Mouse (Mus musculus): ENCODE measurements around the gene Clstn2.

DNA sequence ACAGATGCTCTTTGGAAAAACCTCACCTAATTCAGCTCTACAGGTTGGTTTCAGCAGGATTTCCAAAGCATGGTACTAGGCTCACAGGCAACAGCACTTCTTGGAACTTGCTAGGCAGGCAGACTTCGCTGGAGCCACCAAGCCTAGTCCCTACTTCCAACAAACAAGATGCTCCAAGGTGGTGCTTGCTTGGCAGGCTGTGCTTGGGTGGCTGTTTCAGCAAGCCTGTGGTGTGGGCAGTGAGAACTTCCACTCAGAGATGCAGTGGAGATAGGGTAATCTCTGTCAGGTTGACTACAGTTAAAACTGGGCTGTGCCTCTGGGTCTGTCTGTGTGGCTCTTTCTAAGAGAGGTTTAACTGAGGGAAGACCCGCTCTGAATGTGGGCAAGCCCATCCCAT lies 541.4 kb downstream of the Clstn2 start:
- TF ChIP-seq CTCF (IDR thresholded peaks at IDR 0.05; ENCODE audit: low read depth) (no peak), EP300 (IDR thresholded peaks at IDR 0.05; ENCODE audit: low read depth) (no peak)

Measured in heart, postnatal 0 days (tissue).